Mouse (Mus musculus): ENCODE data around the gene Fbxo10.
"Not testable (repeated sequence)": the region's sequence is repeated elsewhere in the genome, so short reads cannot be mapped to it uniquely, and the experiment has no call there.

Fbxo10 gene

GRCm38 (mm10) chr4:45000001-45000400, 84.4 kb downstream of the Fbxo10 start:
- no peak for DNase-seq (ENCODE audit: low read depth)

- no peak for DNase-seq (ENCODE audit: low read depth)
Observed at GRCm38 (mm10) chr4:44998071-44998470, 86.3 kb downstream of the Fbxo10 start.

GRCm38 (mm10) chr4:44994776-44995175, 89.6 kb downstream of the Fbxo10 start:
- no peak for DNase-seq (ENCODE audit: low read depth)

DNA sequence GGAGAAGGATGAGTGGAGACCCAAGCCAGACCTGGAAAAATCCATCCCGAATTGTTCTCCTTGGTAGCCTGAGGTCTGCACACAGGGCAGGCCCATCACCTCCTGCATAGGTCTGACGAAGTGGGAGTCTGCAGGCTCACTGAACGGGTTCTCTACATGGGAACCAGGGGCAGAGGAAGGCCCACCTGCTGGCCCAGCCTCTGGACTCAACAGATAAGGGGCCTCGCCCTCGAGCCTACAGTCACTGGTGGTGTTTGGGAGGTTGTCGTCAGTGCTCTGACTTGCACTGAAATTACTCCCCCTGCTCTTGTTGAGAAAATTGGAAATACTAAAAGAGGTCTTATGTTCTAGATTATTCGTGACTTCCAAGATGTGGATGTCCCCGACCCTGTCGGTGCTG, 90.6 kb downstream of the Fbxo10 start:
- DNase-seq (ENCODE audit: low read depth): peak; percentile 71

GRCm38 (mm10) chr4:44993179-44993578, 91.2 kb downstream of the Fbxo10 start:
- not testable (repeated sequence) for DNase-seq (ENCODE audit: low read depth)

DNA sequence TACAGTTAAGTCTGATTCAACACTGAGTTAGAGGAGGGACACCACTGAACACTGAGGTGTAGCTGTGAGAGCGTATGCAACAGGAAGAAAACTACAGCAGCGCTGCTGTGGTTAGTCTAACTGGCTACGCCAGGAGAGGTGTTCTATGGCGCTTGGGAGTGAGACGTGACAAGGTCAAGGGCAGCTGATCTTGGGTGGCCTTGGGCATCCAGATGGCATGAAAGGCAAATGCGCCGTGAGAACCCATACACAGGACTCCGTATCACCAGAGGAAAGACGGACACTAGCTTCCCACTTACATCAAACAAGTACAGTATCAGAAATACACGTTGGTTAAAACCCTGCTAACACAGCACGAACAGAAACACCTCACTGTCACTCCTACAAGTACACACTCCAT, 92.1 kb downstream of the Fbxo10 start:
- not testable (repeated sequence) for DNase-seq (ENCODE audit: low read depth)

GRCm38 (mm10) chr4:44990560-44990959, 93.8 kb downstream of the Fbxo10 start:
- DNase-seq (ENCODE audit: low read depth): no peak
